Mouse (Mus musculus): ENCODE results near the gene Kctd18. TPM values are rescaled to one million over a fixed set of nuclear protein-coding genes. Genes with fewer than 3 reads are reported as not detected.

Gene Kctd18
- 24.1 TPM for polyA plus RNA-seq (2021)

- DNase-seq (ENCODE audit: low read depth, low spot score) (no peak), ATAC-seq (no peak)
- ChIA-PET CTCF (interaction anchor here (1.2 to 2.7 kb wide), 3 partner anchors 8 to 12 kb away, joined by 3 to 9 read pairs (median 3); no protein-coding TSS in a partner anchor), POLR2A (no interaction called here)
- no peak for TF ChIP-seq CTCF (IDR thresholded peaks at IDR 0.05)
- in situ Hi-C loops (cut with MboI; ENCODE audit: low pct_unique_long_range_greater_than_20kb), result no loop called here
- no peaks in the 10 kb centered on the region for H3K27me3 ChIP-seq
These were observed at the start of gene Kctd18 for GRCm38 (mm10) chr1:58018856-58019255. Kctd18 (minus strand) TSS chr1:58018956.

- H3K27me3 ChIP-seq, result no peaks in the 10 kb centered on the region
- DNase-seq (ENCODE audit: low read depth, low spot score) (no peak), ATAC-seq (no peak)
- ChIA-PET POLR2A (interaction anchor here (0.7 kb wide), 1 partner anchor 15 kb away, joined by 3 read pairs; no protein-coding TSS in a partner anchor), CTCF (interaction anchor here (1.3 to 1.5 kb wide), 2 partner anchors 21 to 34 kb away, joined by 3 read pairs; no protein-coding TSS in a partner anchor)
- TF ChIP-seq CTCF (IDR thresholded peaks at IDR 0.05), result no peak
- in situ Hi-C loops (cut with MboI; ENCODE audit: low pct_unique_long_range_greater_than_20kb), result no loop called here
These were observed 46.9 kb upstream of the Kctd18 start for GRCm38 (mm10) chr1:58065606-58066005.

GRCm38 (mm10) chr1:58065151-58065550, 46.4 kb upstream of the Kctd18 start:
- ChIA-PET CTCF (interaction anchor here (1.3 to 1.5 kb wide), 2 partner anchors 21 to 34 kb away, joined by 3 read pairs; no protein-coding TSS in a partner anchor), POLR2A (no interaction called here)
- no peak for TF ChIP-seq CTCF (IDR thresholded peaks at IDR 0.05)
- no peak for DNase-seq (ENCODE audit: low read depth, low spot score)
- ATAC-seq, result no peak
- in situ Hi-C loops (cut with MboI; ENCODE audit: low pct_unique_long_range_greater_than_20kb), result no loop called here
- no peaks in the 10 kb centered on the region for H3K27me3 ChIP-seq

GRCm38 (mm10) chr1:58062131-58062530, 43.4 kb upstream of the Kctd18 start:
- ChIA-PET POLR2A (no interaction called here), CTCF (no interaction called here)
- in situ Hi-C loops (cut with MboI; ENCODE audit: low pct_unique_long_range_greater_than_20kb), result no loop called here
- DNase-seq (ENCODE audit: low read depth, low spot score) (no peak), ATAC-seq (no peak)
- TF ChIP-seq CTCF (IDR thresholded peaks at IDR 0.05), result no peak
- H3K27me3 ChIP-seq, result no peaks in the 10 kb centered on the region

GRCm38 (mm10) chr1:58058846-58059245, 40.1 kb upstream of the Kctd18 start:
- no peak for TF ChIP-seq CTCF (IDR thresholded peaks at IDR 0.05)
- POLR2A ChIA-PET, result no interaction called here
- in situ Hi-C loops (cut with MboI; ENCODE audit: low pct_unique_long_range_greater_than_20kb), result no loop called here
- DNase-seq (ENCODE audit: low read depth, low spot score) (no peak), ATAC-seq (no peak)
- no peaks in the 10 kb centered on the region for H3K27me3 ChIP-seq
- CTCF ChIA-PET, result interaction anchor here (2.2 to 3.4 kb wide), 2 partner anchors 12 to 15 kb away, joined by 6 to 11 read pairs; no protein-coding TSS in a partner anchor

GRCm38 (mm10) chr1:58056939-58057338, 38.2 kb upstream of the Kctd18 start:
- no peak for ATAC-seq
- in situ Hi-C loops (cut with MboI; ENCODE audit: low pct_unique_long_range_greater_than_20kb), result no loop called here
- TF ChIP-seq CTCF (IDR thresholded peaks at IDR 0.05), result no peak
- DNase-seq (ENCODE audit: low read depth, low spot score), result no peak
- ChIA-PET POLR2A (no interaction called here), CTCF (interaction anchor here (2.2 to 3.4 kb wide), 2 partner anchors 10 to 13 kb away, joined by 6 to 11 read pairs; no protein-coding TSS in a partner anchor)
- H3K27me3 ChIP-seq, result no peaks in the 10 kb centered on the region

- DNase-seq (ENCODE audit: low read depth, low spot score) (no peak), ATAC-seq (no peak)
- in situ Hi-C loops (cut with MboI; ENCODE audit: low pct_unique_long_range_greater_than_20kb), result no loop called here
- TF ChIP-seq CTCF (IDR thresholded peaks at IDR 0.05), result no peak
- CTCF ChIA-PET, result interaction anchor here (1.0 to 3.4 kb wide), 2 partner anchors 10 to 24 kb away, joined by 3 to 11 read pairs; no protein-coding TSS in a partner anchor
- POLR2A ChIA-PET, result no interaction called here
- no peaks in the 10 kb centered on the region for H3K27me3 ChIP-seq
These were observed 37.5 kb upstream of the Kctd18 start for GRCm38 (mm10) chr1:58056074-58056807.

GRCm38 (mm10) chr1:58055598-58055997, 36.8 kb upstream of the Kctd18 start:
- in situ Hi-C loops (cut with MboI; ENCODE audit: low pct_unique_long_range_greater_than_20kb), result no loop called here
- ATAC-seq (no peak), DNase-seq (ENCODE audit: low read depth, low spot score) (no peak)
- no peaks in the 10 kb centered on the region for H3K27me3 ChIP-seq
- POLR2A ChIA-PET, result no interaction called here
- CTCF ChIA-PET, result interaction anchor here (1.0 to 3.4 kb wide), 2 partner anchors 9 to 25 kb away, joined by 3 to 11 read pairs; no protein-coding TSS in a partner anchor
- TF ChIP-seq CTCF (IDR thresholded peaks at IDR 0.05), result no peak

- POLR2A ChIA-PET, result no interaction called here
- DNase-seq (ENCODE audit: low read depth, low spot score), result no peak
- no peak for TF ChIP-seq CTCF (IDR thresholded peaks at IDR 0.05)
These were observed 30.4 kb upstream of the Kctd18 start for GRCm38 (mm10) chr1:58049126-58049525.

GRCm38 (mm10) chr1:58046721-58047290, 28.1 kb upstream of the Kctd18 start:
- DNase-seq (ENCODE audit: low read depth, low spot score) (no peak), ATAC-seq (no peak)
- TF ChIP-seq CTCF (IDR thresholded peaks at IDR 0.05), result no peak
- CTCF ChIA-PET, result interaction anchor here (2.4 kb wide), 1 partner anchor 10 kb away, joined by 11 read pairs; no protein-coding TSS in a partner anchor
- H3K27me3 ChIP-seq, result no peaks in the 10 kb centered on the region
- in situ Hi-C loops (cut with MboI; ENCODE audit: low pct_unique_long_range_greater_than_20kb), result no loop called here
- POLR2A ChIA-PET, result interaction anchor here (1.0 kb wide), 1 partner anchor 60 kb away, joined by 3 read pairs; no protein-coding TSS in a partner anchor

More at GRCm38 (mm10) chr1:58049126-58049525, 30.4 kb upstream of the Kctd18 start:
- CTCF ChIA-PET, result no interaction called here
- no peaks in the 10 kb centered on the region for H3K27me3 ChIP-seq
- in situ Hi-C loops (cut with MboI; ENCODE audit: low pct_unique_long_range_greater_than_20kb), result no loop called here
- ATAC-seq, result no peak

- H3K27me3 ChIP-seq, result no peaks in the 10 kb centered on the region
- no peak for DNase-seq (ENCODE audit: low read depth, low spot score)
- ChIA-PET POLR2A (no interaction called here), CTCF (interaction anchor here (2.4 kb wide), 1 partner anchor 12 kb away, joined by 11 read pairs; no protein-coding TSS in a partner anchor)
- in situ Hi-C loops (cut with MboI; ENCODE audit: low pct_unique_long_range_greater_than_20kb), result no loop called here
- no peak for TF ChIP-seq CTCF (IDR thresholded peaks at IDR 0.05)
- ATAC-seq, result no peak
These were observed 26.8 kb upstream of the Kctd18 start for GRCm38 (mm10) chr1:58045546-58045945.

Measured in Patski (cell line).